Mouse (Mus musculus) CH12F3 (cell line): ENCODE results near the gene Gm14692.
"Not testable (repeated sequence)": the region's sequence is repeated elsewhere in the genome, so short reads cannot be mapped to it uniquely, and the experiment has no call there.

Source experiments
- in situ Hi-C: fragments of 300-500 bp; cut with MboI; formaldehyde crosslinking; loops from 2 replicates; pipeline ENCODE4 v1.14.3; 2020; ENCODE audit warnings: low sequenced_read_pairs

The Gm14692 gene

DNA sequence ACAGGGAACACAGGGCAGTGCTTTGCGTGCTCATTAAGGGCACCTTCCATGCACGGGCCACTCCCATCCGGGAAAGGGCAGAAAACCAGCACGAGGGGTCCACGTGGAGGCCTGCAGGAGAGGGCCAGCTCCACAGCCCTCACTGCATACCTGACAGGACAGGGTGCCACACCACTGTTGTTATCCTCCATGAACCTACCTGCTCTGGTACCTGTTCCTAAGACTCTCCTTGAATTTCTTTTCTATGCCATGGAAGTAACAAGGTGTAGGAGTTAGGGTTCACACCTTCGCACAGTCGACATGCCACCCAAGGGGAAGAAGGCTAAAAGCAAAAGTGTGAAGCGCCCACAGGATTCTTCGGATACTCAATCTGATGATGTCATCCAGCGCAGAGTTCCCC is at the start of gene Gm14692:
Gm14692 (plus strand) TSS at position 301 of the 400 bp plus-strand sequence.
- in situ Hi-C loops: not testable (repeated sequence)

DNA sequence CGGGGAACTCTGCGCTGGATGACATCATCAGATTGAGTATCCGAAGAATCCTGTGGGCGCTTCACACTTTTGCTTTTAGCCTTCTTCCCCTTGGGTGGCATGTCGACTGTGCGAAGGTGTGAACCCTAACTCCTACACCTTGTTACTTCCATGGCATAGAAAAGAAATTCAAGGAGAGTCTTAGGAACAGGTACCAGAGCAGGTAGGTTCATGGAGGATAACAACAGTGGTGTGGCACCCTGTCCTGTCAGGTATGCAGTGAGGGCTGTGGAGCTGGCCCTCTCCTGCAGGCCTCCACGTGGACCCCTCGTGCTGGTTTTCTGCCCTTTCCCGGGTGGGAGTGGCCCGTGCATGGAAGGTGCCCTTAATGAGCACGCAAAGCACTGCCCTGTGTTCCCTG is 2.0 kb upstream of the Gm14692 start, which contains the start of gene Gm1140:
Gm1140 (minus strand) TSS at position 101 of the 400 bp plus-strand sequence.
- in situ Hi-C loops: not testable (repeated sequence)
